ENCODE assay signal across 8 mouse cellular contexts in the genomic region with DNA sequence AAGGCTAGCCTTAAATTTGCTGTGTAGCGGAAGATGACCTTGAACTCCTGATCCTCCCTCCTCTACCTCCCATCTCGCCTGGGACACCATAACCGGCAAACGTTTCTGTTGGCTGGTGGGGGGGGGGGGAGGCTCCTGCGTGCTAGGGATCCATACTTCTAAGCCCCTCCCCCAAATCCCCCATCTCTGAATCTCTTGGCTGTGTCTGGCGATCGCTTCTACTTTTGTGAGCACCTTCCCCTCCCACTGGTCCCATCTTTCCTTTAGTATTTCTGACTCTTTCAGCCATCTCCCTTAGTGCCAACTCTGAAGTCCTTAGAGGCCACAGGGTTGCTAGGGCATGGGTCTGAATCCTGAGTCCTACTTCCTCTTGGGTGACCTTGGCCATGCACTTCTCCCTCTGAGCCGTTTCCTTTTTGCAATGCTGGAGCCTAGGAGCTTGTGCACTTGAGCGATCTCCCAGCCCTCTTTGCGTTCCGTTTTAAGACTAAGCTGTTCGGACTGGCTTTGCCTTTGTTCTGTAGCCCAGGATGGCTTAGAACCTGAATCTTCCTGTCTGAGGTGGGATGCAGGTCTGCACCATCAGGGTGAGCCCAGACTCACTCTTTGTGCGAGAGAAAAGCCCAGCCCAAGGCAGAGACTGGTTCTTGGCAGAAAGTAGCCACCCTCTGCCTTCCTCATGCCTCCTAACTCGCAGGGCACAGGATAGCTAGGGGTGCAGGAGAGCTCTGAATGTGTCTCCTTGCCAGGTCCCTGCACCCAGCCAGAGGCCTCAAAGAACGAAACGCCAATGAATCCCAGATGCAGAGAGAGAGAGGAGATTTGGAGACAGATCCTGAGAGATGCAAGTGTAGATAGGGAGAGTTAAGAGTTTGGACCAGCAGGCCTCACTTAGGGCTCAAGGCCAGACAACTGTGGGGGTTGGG. TPM values are rescaled to one million over a fixed set of nuclear protein-coding genes. Genes with fewer than 3 reads are reported as not detected.
A peak's percentile ranks its signal among the peaks of the same experiment; 100 is the strongest.
DNase-seq lines count a peak whose midpoint lies in the region; ATAC-seq lines count a peak whose summit lies in the region.

No protein-coding gene starts in this region.

- peak; percentile 30 for DNase-seq in embryo, embryonic 10 days (ENCODE audit: low spot score)
- no peak for DNase-seq in embryo, embryonic 10.5 days (ENCODE audit: low spot score)
- DNase-seq in CD4-positive, CD25-positive, alpha-beta regulatory T cell, adult 2 months (ENCODE audit: low read depth, low spot score): peak; percentile 53
- no peak for DNase-seq in left cerebral cortex, postnatal 36 days (ENCODE audit: low spot score in 2 of 2)
- no peak for DNase-seq in cerebellum, adult 9-10 months

- H3K9ac ChIP-seq in heart, embryonic 11.5 days (ENCODE audit: low read depth, low read length): 0 out of 2 replicates have a peak overlapping the region, but pooled peaks have one; percentile 40
- H3K9ac ChIP-seq in limb, embryonic 15.5 days: no peak overlapping the region

- peaks cover 13% of the 10 kb centered on the region for H3K4me1 ChIP-seq in heart, embryonic 11.5 days (ENCODE audit: control insufficient read depth, insufficient read depth, low read length)
- H3K4me1 ChIP-seq in limb, embryonic 15.5 days: peaks cover 34% of the 10 kb centered on the region

- 0 out of 2 replicates have a peak, but pooled peaks have one; percentile 3 for ATAC-seq in heart, embryonic 11.5 days (replicated peaks; ENCODE audit: insufficient number of reproducible peaks, low FRiP score, low TSS enrichment)
- ATAC-seq in limb, embryonic 15.5 days (ENCODE audit: insufficient number of reproducible peaks, low FRiP score, low TSS enrichment, low read depth): peak; percentile 28; the same call in 1 of the 2 replicates
- peak; percentile 37 for ATAC-seq in neutrophil, adult 5-6 weeks (ENCODE audit: extremely low read depth, insufficient number of reproducible peaks, low FRiP score, poor library complexity, severe bottlenecking)

- H3K27me3 ChIP-seq in heart, embryonic 11.5 days (ENCODE audit: control insufficient read depth, insufficient read depth, low read length): peaks cover 20% of the 10 kb centered on the region
- H3K27me3 ChIP-seq in limb, embryonic 15.5 days: peaks cover 23% of the 10 kb centered on the region

- 22% methylated on average over 16 of the region's 16 CpGs for WGBS in heart, embryonic 11.5 days (ENCODE audit: insufficient replicate concordance)
- 29% methylated on average over 16 of the region's 16 CpGs for WGBS in limb, embryonic 15.5 days

- peak overlapping the region; percentile 47; the same call in 1 of the 2 replicates for H3K27ac ChIP-seq in heart, embryonic 11.5 days (ENCODE audit: low read depth, low read length)
- peak overlapping the region; percentile 91 for H3K27ac ChIP-seq in limb, embryonic 15.5 days

- intact Hi-C loops in left cerebral cortex, postnatal 36 days (cut with DNase I): no loop called here

- 0 out of 2 replicates have a peak, but pooled peaks cover 2% of the 10 kb centered on the region for H3K9me3 ChIP-seq in heart, embryonic 11.5 days (replicated peaks; ENCODE audit: control insufficient read depth, low read length)
- H3K9me3 ChIP-seq in limb, embryonic 15.5 days: no peaks in the 10 kb centered on the region

- H3K36me3 ChIP-seq in heart, embryonic 11.5 days (ENCODE audit: control insufficient read depth, insufficient read depth, low read length): no peaks in the 10 kb centered on the region
- no peaks in the 10 kb centered on the region for H3K36me3 ChIP-seq in limb, embryonic 15.5 days

- H3K4me3 ChIP-seq in heart, embryonic 11.5 days (ENCODE audit: low read depth, low read length): no peak overlapping the region
- H3K4me3 ChIP-seq in limb, embryonic 15.5 days: 0 out of 2 replicates have a peak overlapping the region, but pooled peaks have one; percentile 2

- H3K4me2 ChIP-seq in heart, embryonic 11.5 days: peak overlapping the region; percentile 43
- H3K4me2 ChIP-seq in limb, embryonic 15.5 days: peak overlapping the region; percentile 25

RNA-seq across cellular contexts. Expression of gene Bcl3, which starts 0.9 kb away (rescaled TPM):
- polyA plus RNA-seq in heart, embryonic 11.5 days (2014; fragmentation: Nextera tagmentation; extraction: Ambion mirVana): 1.0 and 1.5 TPM in 2 replicates
- 3.9 and 4.4 TPM in 2 replicates for polyA plus RNA-seq in limb, embryonic 15.5 days (2015; fragmentation: Nextera tagmentation; extraction: Ambion mirVana)
- 59.9 and 60.2 TPM in 2 replicates for total RNA-seq in neutrophil, adult 5-6 weeks (2017)
- under 1 TPM; 0.27 to 0.32 TPM for total RNA-seq in left cerebral cortex, postnatal 36 days (2021)

RNA-seq across cellular contexts. Expression of gene Cblc, which starts 26.9 kb away (rescaled TPM):
- polyA plus RNA-seq in heart, embryonic 11.5 days (2014; fragmentation: Nextera tagmentation; extraction: Ambion mirVana): 0.20 and 0.24 TPM in 2 replicates
- polyA plus RNA-seq in limb, embryonic 15.5 days (2015; fragmentation: Nextera tagmentation; extraction: Ambion mirVana): 14.6 and 15.2 TPM in 2 replicates
- total RNA-seq in neutrophil, adult 5-6 weeks (2017): 1.4 and 3.6 TPM in 2 replicates
- not detected for total RNA-seq in left cerebral cortex, postnatal 36 days (2021)

RNA-seq across cellular contexts. Expression of gene Gm19345, which starts 28.3 kb away (rescaled TPM):
- not detected in 2 replicates for polyA plus RNA-seq in heart, embryonic 11.5 days (2014; fragmentation: Nextera tagmentation; extraction: Ambion mirVana)
- polyA plus RNA-seq in limb, embryonic 15.5 days (2015; fragmentation: Nextera tagmentation; extraction: Ambion mirVana): not detected in 2 replicates
- 1.6 TPM in 1 of 2 replicates, not detected in the other for total RNA-seq in neutrophil, adult 5-6 weeks (2017)
- total RNA-seq in left cerebral cortex, postnatal 36 days (2021): 1 to 10 TPM; 1.2 to 2.1 TPM

RNA-seq across cellular contexts. Expression of gene Ceacam16, which starts 37.6 kb away (rescaled TPM):
- polyA plus RNA-seq in heart, embryonic 11.5 days (2014; fragmentation: Nextera tagmentation; extraction: Ambion mirVana): not detected in 2 replicates
- polyA plus RNA-seq in limb, embryonic 15.5 days (2015; fragmentation: Nextera tagmentation; extraction: Ambion mirVana): not detected in 2 replicates
- 3.3 and 5.2 TPM in 2 replicates for total RNA-seq in neutrophil, adult 5-6 weeks (2017)
- total RNA-seq in left cerebral cortex, postnatal 36 days (2021): not detected

RNA-seq across cellular contexts. Expression of gene Bcam, which starts 52.7 kb away (rescaled TPM):
- polyA plus RNA-seq in heart, embryonic 11.5 days (2014; fragmentation: Nextera tagmentation; extraction: Ambion mirVana): 163 and 173 TPM in 2 replicates
- polyA plus RNA-seq in limb, embryonic 15.5 days (2015; fragmentation: Nextera tagmentation; extraction: Ambion mirVana): 120 and 150 TPM in 2 replicates
- not detected in 2 replicates for total RNA-seq in neutrophil, adult 5-6 weeks (2017)
- 10 to 100 TPM; 12.2 to 13.1 TPM for total RNA-seq in left cerebral cortex, postnatal 36 days (2021)

Comparison
In these comparisons a context has a peak if more than half of its experiments do, and no peak if none do; other contexts are left out.
1. DNase-seq: peak in embryo, embryonic 10 days (single experiment) and CD4-positive, CD25-positive, alpha-beta regulatory T cell, adult 2 months (single experiment); none in embryo, embryonic 10.5 days (single experiment), left cerebral cortex, postnatal 36 days (0 of 2) and cerebellum, adult 9-10 months (single experiment).
2. RNA of gene Bcl3, which starts 0.9 kb away (total RNA-seq): 59.9 to 60.2 TPM in neutrophil, adult 5-6 weeks; 0.27 to 0.32 TPM in left cerebral cortex, postnatal 36 days; every median in the first group is over 10 times any median in the second.
3. Peak in every context shown above with its lines, with median percentiles within 50 percentile points of each other: ATAC-seq.